Mouse (Mus musculus) CD4-positive, CD25-positive, alpha-beta regulatory T cell, adult 9 weeks (primary cell): ENCODE data around the gene Gm15093. TPM values are rescaled to one million over a fixed set of nuclear protein-coding genes. Genes with fewer than 3 reads are reported as not detected.

Experiments
- polyA plus RNA-seq: library from polyadenylated mRNA; unstranded; fragments of 100-300 nt; shearing (Covaris generic); gene quantifications from one replicate; pipeline ENCODE4 v1.2.1, GENCODE M21; 2017

Gene Gm15093
- not detected for polyA plus RNA-seq

GRCm38 (mm10) chrX:149272077-149272476 lies at the start of gene Gm15093:
Gene Gm15093, plus strand, starts transcription at chrX:149272377.

Other genes starting within 250 kb of the Gm15093 start
- not detected for gene Ott, start 198.1 kb upstream of the Gm15093 start, polyA plus RNA-seq
- gene Gm15085, start 175.2 kb downstream of the Gm15093 start, polyA plus RNA-seq = not detected